Mouse (Mus musculus) thymus, adult 2 months (tissue): Measurements from ENCODE around the gene Ppm1n. TPM values are rescaled to one million over a fixed set of nuclear protein-coding genes. Genes with fewer than 3 reads are reported as not detected.

Experiments
- DNase-seq: peaks from one replicate; pipeline ENCODE4 v3.0.0; 2021
- H3K27ac ChIP-seq: fragments of 200-500 bp; 2 replicates; pipeline ENCODE4 v1.5.1; 2012; ENCODE audit warnings: low read length, control low read depth; ENCODE audit not compliant: control insufficient read depth, insufficient read depth
- H3K27me3 ChIP-seq: fragments of 200-500 bp; 2 replicates; pipeline ENCODE4 v1.6.1; 2012; ENCODE audit warnings: mild to moderate bottlenecking, low read length, moderate library complexity, mixed read lengths; ENCODE audit not compliant: control insufficient read depth, insufficient read depth
- H3K36me3 ChIP-seq: fragments of 200-500 bp; 2 replicates; pipeline ENCODE4 v1.6.1; 2012; ENCODE audit warnings: mild to moderate bottlenecking, low read length, moderate library complexity; ENCODE audit not compliant: control insufficient read depth, insufficient read depth
- H3K4me1 ChIP-seq: fragments of 200-500 bp; replicated peaks from 2 replicates; pipeline ENCODE4 v1.6.1; 2012; ENCODE audit warnings: low read length; ENCODE audit not compliant: control insufficient read depth, insufficient read depth
- H3K4me3 ChIP-seq: fragments of 200-500 bp; 2 replicates; pipeline ENCODE4 v1.5.1; 2012; ENCODE audit warnings: mild to moderate bottlenecking, low read length, control low read depth, moderate library complexity; ENCODE audit not compliant: control insufficient read depth, insufficient read depth
- CTCF ChIP-seq: fragments of 200-500 bp; IDR thresholded peaks from 2 replicates; pipeline ENCODE4 v1.5.1; 2012; ENCODE audit warnings: mild to moderate bottlenecking, control low read depth, low read length, moderate library complexity, borderline replicate concordance; ENCODE audit not compliant: control insufficient read depth, poor library complexity, insufficient read depth; ENCODE audit errors: extremely low read depth
- POLR2A ChIP-seq: fragments of 200-500 bp; IDR thresholded peaks from 2 replicates; pipeline ENCODE4 v1.6.1; 2012; ENCODE audit warnings: mild to moderate bottlenecking, low read length, control low read depth, moderate library complexity; ENCODE audit not compliant: control insufficient read depth, poor library complexity, insufficient read depth; ENCODE audit errors: extremely low read depth
- WGBS: fragments of 180-500 bp; shearing (Covaris S2); methylation state at CpG from one replicate; pipeline ENCODE4 v1.1.7; 2018; 5-methylcytosine and 5-hydroxymethylcytosine counted together
- polyA plus RNA-seq: library from polyadenylated mRNA; depleted of rRNA; stranded (reverse); fragments of >200 nt; gene quantifications from 2 replicates; pipeline ENCODE4 v1.2.3, GENCODE M21; 2012

Gene Ppm1n
- polyA plus RNA-seq, 1 experiment: 0.63 TPM

DNA sequence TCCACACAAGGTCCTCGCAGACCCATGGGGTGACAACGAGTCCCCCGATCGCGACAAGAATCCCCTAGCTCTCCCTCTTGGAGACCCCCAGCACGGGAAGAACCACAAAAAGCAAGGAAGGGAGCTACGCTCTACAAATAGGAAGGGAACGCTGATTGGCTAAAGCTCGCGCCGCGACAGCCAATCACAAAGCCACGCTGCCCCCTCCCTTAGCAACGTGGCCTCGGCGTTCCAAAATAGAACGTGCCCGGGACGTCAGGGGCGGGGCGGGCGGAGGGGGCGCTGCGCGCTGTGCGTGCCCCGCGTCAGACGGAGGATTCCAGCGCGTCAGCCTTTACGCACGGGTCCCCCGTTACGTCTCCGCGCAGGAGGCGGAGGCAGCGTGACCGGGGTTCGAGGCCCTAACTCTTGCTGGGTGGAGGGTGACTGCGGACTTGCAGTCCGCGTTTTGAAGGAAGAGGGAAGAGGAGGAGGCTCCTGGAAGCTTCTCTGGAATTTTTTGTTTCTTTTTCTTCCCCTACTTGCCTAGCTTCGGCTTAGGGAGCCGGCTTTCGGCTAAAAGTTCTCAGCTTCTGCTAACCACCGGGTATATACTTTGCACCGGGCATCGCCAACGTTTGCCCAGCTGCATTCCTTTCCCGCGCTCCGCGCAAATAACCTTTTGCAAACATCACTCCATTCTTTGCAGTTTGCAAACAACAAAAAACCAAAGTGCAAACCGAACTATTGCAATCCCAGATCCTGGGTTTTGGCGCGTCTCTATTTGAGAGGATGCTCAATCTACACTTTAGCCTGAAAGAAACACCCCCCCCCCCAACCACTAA, 28.8 kb upstream of the Ppm1n start:
- H3K27me3 ChIP-seq: peaks cover 14% of the 10 kb centered on the region
- H3K27ac ChIP-seq: peak overlapping the region; percentile 29; the same call in 1 of the 2 replicates
- peak; percentile 95 for DNase-seq
- peak; percentile 57; the same call in 1 of the 2 replicates for TF ChIP-seq CTCF
- no peak for TF ChIP-seq POLR2A
- H3K36me3 ChIP-seq: no peaks in the 10 kb centered on the region
- under 1% methylated on average over 58 of the region's 58 CpGs for WGBS
- H3K4me3 ChIP-seq: peak overlapping the region; percentile 57
- peaks cover 27% of the 10 kb centered on the region for H3K4me1 ChIP-seq

DNA sequence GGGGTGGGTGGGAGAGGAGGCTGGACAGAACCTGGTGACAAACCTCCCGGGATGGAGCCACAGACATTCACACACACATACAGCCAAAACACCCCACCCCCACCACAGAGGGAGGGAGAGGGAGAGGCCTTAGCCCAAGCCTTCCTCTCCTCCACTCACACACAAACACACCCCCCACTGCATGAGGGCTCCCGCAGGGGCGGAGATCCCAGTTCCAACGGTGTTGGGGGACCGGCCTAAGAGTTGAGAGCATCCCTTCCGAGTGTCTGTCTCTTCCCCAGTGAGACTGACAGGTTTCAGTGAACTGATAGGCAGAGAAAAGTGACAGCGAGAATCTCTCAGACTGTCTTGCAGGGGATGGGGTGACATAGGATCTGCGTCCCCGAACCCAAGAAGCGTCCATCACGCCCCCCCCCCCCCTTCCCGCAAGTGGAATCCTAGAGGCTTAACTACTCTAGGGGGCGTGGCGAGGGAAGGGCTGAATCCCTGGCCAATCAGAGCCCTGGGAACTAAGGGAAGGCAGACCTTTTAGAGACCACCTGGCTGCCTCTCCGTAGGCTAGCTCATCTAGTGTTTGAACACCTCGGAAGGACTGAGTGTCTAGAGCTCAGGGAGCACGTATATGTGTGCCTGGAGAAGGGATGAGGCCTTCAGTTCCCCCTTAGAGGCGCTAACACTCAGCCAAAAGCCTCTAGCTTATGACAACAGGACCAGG, 28.0 kb upstream of the Ppm1n start:
- WGBS: 7% methylated on average over 18 of the region's 18 CpGs
- TF ChIP-seq CTCF (no peak), POLR2A (no peak)
- DNase-seq: peak; percentile 54
- Histone ChIP-seq H3K27ac (peak overlapping the region; percentile 29; the same call in 1 of the 2 replicates), H3K4me3 (peak overlapping the region; percentile 57), H3K36me3 (no peaks in the 10 kb centered on the region), H3K27me3 (peaks cover 14% of the 10 kb centered on the region), H3K4me1 (peaks cover 29% of the 10 kb centered on the region)

DNA sequence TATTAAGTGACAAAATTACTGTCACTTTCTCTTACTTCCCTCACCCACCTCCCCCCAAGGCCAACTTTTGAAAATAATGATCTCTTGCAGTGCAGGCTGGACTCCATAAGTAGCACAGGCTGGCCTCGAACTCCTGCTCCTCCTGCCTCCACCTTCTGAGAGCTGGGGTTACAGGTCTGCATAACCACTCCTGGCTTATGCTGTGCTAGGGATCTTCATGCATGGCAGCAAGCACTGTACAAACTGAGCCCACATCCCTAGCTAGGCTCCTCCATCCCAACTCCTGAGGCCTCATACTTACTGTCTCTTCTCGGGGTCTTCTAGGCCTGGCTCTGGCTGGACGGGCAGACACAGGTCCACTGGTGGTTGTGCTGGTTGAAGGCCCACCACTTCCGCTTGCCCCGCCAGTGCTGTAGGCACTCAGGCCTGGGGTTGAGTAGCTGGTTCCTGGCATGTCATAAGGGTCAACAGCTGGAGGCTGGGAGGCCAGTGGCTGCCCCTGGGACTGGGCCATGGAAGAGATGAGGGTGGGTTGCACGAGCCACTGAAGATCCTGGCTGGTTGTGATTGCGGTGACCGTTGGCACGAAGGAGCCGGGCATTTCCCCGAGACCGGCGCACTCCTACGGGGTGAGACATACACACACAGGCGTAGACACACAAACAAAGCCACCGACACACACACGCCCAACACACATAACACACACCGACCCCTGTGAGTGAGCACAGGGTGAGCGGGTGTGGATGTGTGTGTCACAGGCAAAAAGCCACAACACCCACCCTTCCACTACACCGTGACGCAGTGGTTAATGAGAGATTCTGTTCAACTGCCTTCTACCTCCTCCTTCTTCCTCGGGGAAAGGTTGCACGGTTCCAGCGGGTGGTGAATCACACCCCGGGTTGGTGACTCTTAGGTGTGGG, 27.2 kb upstream of the Ppm1n start:
- Histone ChIP-seq H3K27ac (no peak overlapping the region), H3K4me3 (no peak overlapping the region), H3K36me3 (no peaks in the 10 kb centered on the region), H3K4me1 (peaks cover 29% of the 10 kb centered on the region), H3K27me3 (peaks cover 15% of the 10 kb centered on the region)
- no peak for TF ChIP-seq CTCF
- TF ChIP-seq POLR2A: no peak
- WGBS: 89% methylated on average over 25 of the region's 25 CpGs
- no peak for DNase-seq

DNA sequence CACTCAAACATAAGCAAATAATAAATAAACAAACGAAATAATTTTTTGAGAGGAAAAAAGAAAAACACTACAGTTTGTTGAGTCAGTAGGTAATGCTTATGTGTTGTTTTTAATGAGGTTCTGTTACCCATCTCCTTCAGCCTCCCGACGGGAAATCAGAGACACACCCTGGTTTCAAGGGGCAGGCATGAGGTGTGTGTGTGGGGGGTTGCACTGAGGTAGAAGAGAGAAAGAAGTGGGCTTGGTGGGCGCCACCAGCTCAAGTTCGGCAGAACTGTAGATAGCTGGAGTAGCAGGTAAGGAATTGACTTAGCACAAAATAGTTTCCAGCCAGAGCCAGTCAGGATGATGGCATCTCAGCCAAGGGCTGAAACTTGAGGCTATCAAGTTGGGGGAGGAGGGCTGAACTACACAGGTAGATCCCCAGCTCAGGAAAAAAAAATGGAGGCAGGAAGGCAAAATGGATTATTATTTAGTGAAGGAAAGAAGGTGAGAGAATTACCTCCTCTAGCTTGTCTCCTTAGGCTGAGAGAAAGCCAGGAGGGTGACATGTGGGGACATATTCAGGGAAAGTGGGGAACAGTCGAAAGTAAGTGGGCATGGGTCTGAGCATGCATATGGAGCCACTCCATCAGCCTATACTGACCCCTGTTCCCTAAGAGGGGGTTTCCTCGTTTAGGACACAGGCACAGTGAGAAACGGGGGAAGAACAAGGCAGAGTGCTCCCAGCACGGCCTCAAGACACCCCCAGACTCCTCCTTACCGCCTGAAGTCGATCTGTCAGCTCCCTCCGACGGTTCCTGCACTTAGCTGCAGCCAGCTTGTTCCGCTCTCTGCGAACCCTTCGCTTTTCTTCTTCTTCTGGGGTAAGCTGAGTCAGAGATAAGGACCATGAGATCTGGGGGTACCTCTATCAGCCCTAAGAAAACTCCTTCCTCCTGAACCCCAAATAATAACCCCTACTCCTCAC, 26.2 kb upstream of the Ppm1n start:
- H3K36me3 ChIP-seq: no peaks in the 10 kb centered on the region
- H3K27me3 ChIP-seq: peaks cover 21% of the 10 kb centered on the region
- H3K4me1 ChIP-seq: peaks cover 29% of the 10 kb centered on the region
- no peak for DNase-seq
- WGBS: 72% methylated on average over 16 of the region's 16 CpGs
- TF ChIP-seq CTCF (no peak), POLR2A (no peak)
- no peak overlapping the region for H3K27ac ChIP-seq
- no peak overlapping the region for H3K4me3 ChIP-seq

DNA sequence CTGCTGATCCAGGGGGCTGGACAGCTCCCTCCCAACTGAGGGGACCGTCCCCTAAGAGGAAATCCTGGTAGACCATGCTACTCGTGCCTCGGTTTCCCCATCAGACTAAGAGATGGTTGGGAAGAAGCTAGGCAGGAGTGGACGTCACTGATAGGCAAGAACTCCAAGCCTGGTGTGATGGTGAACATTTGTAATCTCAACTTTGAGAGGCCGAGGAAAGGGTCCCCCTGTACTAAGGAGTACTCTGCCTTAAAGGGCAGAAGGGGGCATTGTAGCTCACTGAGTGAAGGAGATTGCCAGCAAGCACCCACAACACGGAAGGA, 25.5 kb upstream of the Ppm1n start:
- Histone ChIP-seq H3K4me3 (no peak overlapping the region), H3K4me1 (peaks cover 29% of the 10 kb centered on the region), H3K36me3 (no peaks in the 10 kb centered on the region), H3K27ac (no peak overlapping the region), H3K27me3 (peaks cover 21% of the 10 kb centered on the region)
- DNase-seq: no peak
- TF ChIP-seq POLR2A (no peak), CTCF (no peak)
- WGBS: 21% methylated on average over 6 of the region's 6 CpGs
